Mouse (Mus musculus) megakaryocyte, embryonic 14.5 days (primary cell): Measurements from ENCODE around the gene Rasa2.

ENCODE experiments used
- FLI1 ChIP-seq: IDR thresholded peaks from 2 replicates; pipeline ENCODE4 v1.6.1; 2012; ENCODE audit warnings: low read length, inconsistent platforms, mixed read lengths
- GATA1 ChIP-seq: IDR thresholded peaks from 3 replicates; pipeline ENCODE4 v1.6.1; 2012; ENCODE audit warnings: mixed read lengths, low read length, inconsistent platforms, borderline replicate concordance

GRCm38 (mm10) chr9:96653538-96653937 lies 22.1 kb upstream of the Rasa2 start:
- TF ChIP-seq GATA1: no peak
- no peak for TF ChIP-seq FLI1
